Mouse (Mus musculus) mouse trophoblast stem cell (cell line): Measurements from ENCODE around the gene Abt1.

ENCODE experiments used
- in situ Hi-C, 2 experiments: fragments of 300-500 bp; cut with MseI, MboI; formaldehyde crosslinking; loops; 2 replicates in 1 of 2; 3 replicates in 1 of 2; pipeline ENCODE4 v1.15.1; 2025

Gene Abt1

GRCm38 (mm10) chr13:23423286-23424051 lies at the start of gene Abt1:
Abt1 (minus strand) TSS chr13:23423866.
- in situ Hi-C loops, result loop anchor here (10.0 to 25.0 kb wide), 3 partner anchors 561 to 1379 kb away; partner anchors contain the start of genes Hist1h2ag (in 1 of the 2), Hist1h2bj (in 1 of the 2), Hist1h4i (in 1 of the 2) and Vmn1r210 (in 1 of the 2)

- in situ Hi-C loops, result no loop called here
Observed at GRCm38 (mm10) chr13:23466911-23467310, 43.2 kb upstream of the Abt1 start.

- in situ Hi-C loops, result no loop called here
Observed at GRCm38 (mm10) chr13:23466306-23466705, 42.6 kb upstream of the Abt1 start.

GRCm38 (mm10) chr13:23465600-23466109 lies 42.0 kb upstream of the Abt1 start, which contains the start of gene Btn1a1:
Btn1a1 (minus strand) TSS chr13:23465901.
- in situ Hi-C loops, result no loop called here

GRCm38 (mm10) chr13:23464841-23465366 lies 41.2 kb upstream of the Abt1 start:
- in situ Hi-C loops, result no loop called here

- in situ Hi-C loops, result no loop called here
Observed at GRCm38 (mm10) chr13:23464224-23464637, 40.6 kb upstream of the Abt1 start.

- in situ Hi-C loops, result no loop called here
Observed at GRCm38 (mm10) chr13:23463381-23464223, 39.9 kb upstream of the Abt1 start.

- in situ Hi-C loops, result no loop called here
Observed at GRCm38 (mm10) chr13:23462669-23463068, 39.0 kb upstream of the Abt1 start.

- in situ Hi-C loops, result no loop called here
Observed at GRCm38 (mm10) chr13:23462063-23462462, 38.4 kb upstream of the Abt1 start.

- in situ Hi-C loops, result no loop called here
Observed at GRCm38 (mm10) chr13:23459264-23459846, 35.7 kb upstream of the Abt1 start.

GRCm38 (mm10) chr13:23453926-23454325 lies 30.3 kb upstream of the Abt1 start:
- in situ Hi-C loops, result no loop called here

- in situ Hi-C loops, result no loop called here
Observed at GRCm38 (mm10) chr13:23453362-23453862, 29.7 kb upstream of the Abt1 start.

GRCm38 (mm10) chr13:23450398-23450797 lies 26.7 kb upstream of the Abt1 start:
- in situ Hi-C loops, result no loop called here

- in situ Hi-C loops, result loop anchor here in 1 of 2 experiments (25.0 kb wide), 1 partner anchor 1512 kb away; the partner anchor contains the start of gene Zfp184
Observed at GRCm38 (mm10) chr13:23449235-23450095, 25.8 kb upstream of the Abt1 start.

GRCm38 (mm10) chr13:23448758-23449157 lies 25.1 kb upstream of the Abt1 start:
- in situ Hi-C loops, result loop anchor here in 1 of 2 experiments (25.0 kb wide), 1 partner anchor 1511 kb away; the partner anchor contains the start of gene Zfp184

- in situ Hi-C loops, result loop anchor here in 1 of 2 experiments (25.0 kb wide), 1 partner anchor 1509 kb away; the partner anchor contains the start of gene Zfp184
Observed at GRCm38 (mm10) chr13:23446498-23446952, 22.9 kb upstream of the Abt1 start.

- in situ Hi-C loops, result loop anchor here in 1 of 2 experiments (25.0 kb wide), 1 partner anchor 1508 kb away; the partner anchor contains the start of gene Zfp184
Observed at GRCm38 (mm10) chr13:23445561-23446320, 22.1 kb upstream of the Abt1 start.

- in situ Hi-C loops, result loop anchor here in 1 of 2 experiments (25.0 kb wide), 1 partner anchor 1508 kb away; the partner anchor contains the start of gene Zfp184
Observed at GRCm38 (mm10) chr13:23445156-23445555, 21.5 kb upstream of the Abt1 start.

- in situ Hi-C loops, result loop anchor here in 1 of 2 experiments (25.0 kb wide), 1 partner anchor 1507 kb away; the partner anchor contains the start of gene Zfp184
Observed at GRCm38 (mm10) chr13:23444451-23444850, 20.8 kb upstream of the Abt1 start.
